Mouse (Mus musculus) layer of hippocampus, postnatal 14 days (tissue): ENCODE results near the gene Phf1. TPM values are rescaled to one million over a fixed set of nuclear protein-coding genes. Genes with fewer than 3 reads are reported as not detected.

Source experiments
- DNase-seq, 2 experiments: peaks; one replicate each; pipeline ENCODE4 v3.0.0; 2021 to 2022; ENCODE audit warnings: low spot score in 2 of 2, mixed read lengths in 1 of 2
- total RNA-seq, 2 experiments: library from RNA; stranded (reverse); gene quantifications; 2 replicates each; pipeline ENCODE4 v1.2.3; 2021

Phf1 gene
- total RNA-seq, 2 experiments from 2014 or later = 18.6 to 21.0 TPM

- DNase-seq = no peak
Observed at GRCm38 (mm10) chr17:26933419-26933818, 567 bp downstream of the Phf1 start.

- DNase-seq = no peak
Observed at GRCm38 (mm10) chr17:26933885-26934827, 1.3 kb downstream of the Phf1 start.

- no peak for DNase-seq
Observed at GRCm38 (mm10) chr17:26935027-26935426, 2.2 kb downstream of the Phf1 start.

- no peak for DNase-seq
Observed at GRCm38 (mm10) chr17:26936453-26936852, 3.6 kb downstream of the Phf1 start.

GRCm38 (mm10) chr17:26936921-26937695 lies 4.3 kb downstream of the Phf1 start:
- no peak for DNase-seq

- no peak for DNase-seq
Observed at GRCm38 (mm10) chr17:26937883-26938695, 5.2 kb downstream of the Phf1 start.

GRCm38 (mm10) chr17:26938731-26939130 lies 5.9 kb downstream of the Phf1 start:
- DNase-seq = no peak

GRCm38 (mm10) chr17:26939178-26939972 lies 6.5 kb downstream of the Phf1 start, which contains the start of gene Cuta:
TSS of gene Cuta (minus strand) at chr17:26939569.
- peak; percentile 99 to 100 for DNase-seq

- DNase-seq = no peak
Observed at GRCm38 (mm10) chr17:26939973-26940300, 7.1 kb downstream of the Phf1 start.

GRCm38 (mm10) chr17:26941031-26941789 lies 8.4 kb downstream of the Phf1 start, which contains the start of gene Syngap1:
TSS of gene Syngap1 (plus strand) at chr17:26941253.
- DNase-seq = peak in 1 of 2 experiments; percentile 65

- peak in 1 of 2 experiments; percentile 6 for DNase-seq
Observed at GRCm38 (mm10) chr17:26941841-26942570, 9.2 kb downstream of the Phf1 start.

GRCm38 (mm10) chr17:26945824-26946495 lies 13.1 kb downstream of the Phf1 start:
- peak in 1 of 2 experiments; percentile 28 for DNase-seq

- DNase-seq = peak in 1 of 2 experiments; percentile 73
Observed at GRCm38 (mm10) chr17:26946567-26946966, 13.7 kb downstream of the Phf1 start.

GRCm38 (mm10) chr17:26947231-26948100 lies 14.6 kb downstream of the Phf1 start:
- no peak for DNase-seq

- DNase-seq = peak in 1 of 2 experiments; percentile 64
Observed at GRCm38 (mm10) chr17:26948316-26949050, 15.6 kb downstream of the Phf1 start.

GRCm38 (mm10) chr17:26949051-26949577 lies 16.3 kb downstream of the Phf1 start:
- DNase-seq = peak in 1 of 2 experiments; percentile 39
